Mouse (Mus musculus) cerebellum, adult 18-20 months (tissue): ENCODE measurements around the gene Gna15.
A peak's percentile ranks its signal among the peaks of the same experiment; 100 is the strongest.

ENCODE experiments used
- DNase-seq, 2 experiments: peaks; one replicate each; pipeline ENCODE4 v3.0.0; 2021

Gene Gna15

DNA sequence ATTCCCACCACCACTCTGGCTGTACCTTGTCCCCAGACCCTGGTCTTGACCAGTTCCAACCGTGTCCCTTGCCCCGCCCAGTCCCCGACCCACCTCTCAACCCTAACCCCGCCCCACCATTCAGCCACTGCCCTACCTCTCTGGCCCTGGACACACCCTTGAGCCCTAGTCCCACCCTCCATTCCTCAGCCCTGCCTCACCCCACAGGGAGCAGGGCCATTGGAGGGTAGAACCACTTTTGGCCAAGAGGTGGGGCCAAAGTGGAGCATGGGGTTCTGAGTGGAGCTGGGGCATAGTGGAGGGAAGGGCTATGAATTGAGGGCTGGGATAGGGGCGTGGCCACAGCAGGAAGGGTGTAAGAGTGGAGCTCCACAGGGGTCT is 58.8 kb downstream of the Gna15 start:
- DNase-seq: no peak

DNA sequence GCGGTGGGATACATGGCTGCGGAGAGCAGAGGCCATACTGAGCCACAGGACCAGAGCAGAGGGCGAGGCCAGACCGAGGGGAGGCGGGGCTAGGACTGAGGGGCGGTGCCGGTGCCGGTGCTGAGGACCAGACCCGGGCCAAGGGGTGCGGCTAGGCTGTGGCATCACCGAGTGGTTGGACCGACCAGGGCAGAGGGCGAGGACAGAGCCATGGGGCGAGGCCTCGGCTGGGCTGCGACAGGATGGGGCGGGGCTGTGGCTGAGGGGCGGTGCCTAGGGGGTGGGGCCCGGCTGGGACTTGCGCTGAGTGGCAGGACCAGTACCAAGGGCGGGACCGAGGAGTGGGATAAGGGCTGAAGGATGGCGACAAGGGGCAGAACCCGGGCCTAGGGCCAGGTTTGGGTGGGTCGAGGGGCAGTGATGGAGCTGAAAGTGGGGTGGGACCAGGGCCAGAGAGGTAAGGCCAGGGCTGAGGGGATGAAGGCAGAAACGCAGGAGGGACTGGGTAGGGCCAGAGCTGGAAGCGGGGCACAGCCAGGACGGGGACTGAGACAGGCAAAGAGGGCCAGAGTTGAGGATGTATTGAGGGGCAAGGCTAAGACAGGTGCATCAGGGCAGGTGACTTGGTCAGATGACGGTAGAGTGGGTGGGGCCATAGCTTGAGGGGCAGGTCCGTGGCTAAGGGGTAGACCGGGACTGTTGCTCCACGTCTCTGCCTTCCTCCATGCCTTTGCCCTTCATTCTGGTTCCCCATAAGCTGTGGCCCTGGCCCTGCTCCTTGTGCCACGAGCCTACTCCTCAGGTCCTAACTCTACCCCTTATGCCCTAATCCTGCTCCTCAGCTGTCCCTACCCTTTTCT is 59.4 kb downstream of the Gna15 start:
- peak; percentile 48 to 55 for DNase-seq

DNA sequence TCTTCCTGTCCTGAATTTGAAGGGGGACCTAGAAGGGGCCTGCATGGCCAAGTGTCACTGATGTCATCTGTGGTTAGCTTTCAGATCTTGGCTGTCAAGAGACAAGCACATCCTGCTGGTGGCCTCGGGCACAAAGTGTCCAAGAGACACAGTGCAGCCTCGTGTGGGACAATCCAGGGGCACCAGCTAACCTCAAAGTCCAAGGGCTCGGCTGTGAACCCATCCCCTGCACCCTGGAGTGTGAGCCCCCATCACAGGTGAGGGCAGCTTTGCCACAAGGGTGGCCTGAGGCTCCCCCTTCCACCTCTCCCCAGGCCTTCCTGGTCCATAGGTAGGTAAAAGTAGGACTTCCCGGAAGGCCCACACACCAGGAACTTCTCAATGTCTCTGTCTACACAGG is 60.5 kb downstream of the Gna15 start:
- DNase-seq: no peak

DNA sequence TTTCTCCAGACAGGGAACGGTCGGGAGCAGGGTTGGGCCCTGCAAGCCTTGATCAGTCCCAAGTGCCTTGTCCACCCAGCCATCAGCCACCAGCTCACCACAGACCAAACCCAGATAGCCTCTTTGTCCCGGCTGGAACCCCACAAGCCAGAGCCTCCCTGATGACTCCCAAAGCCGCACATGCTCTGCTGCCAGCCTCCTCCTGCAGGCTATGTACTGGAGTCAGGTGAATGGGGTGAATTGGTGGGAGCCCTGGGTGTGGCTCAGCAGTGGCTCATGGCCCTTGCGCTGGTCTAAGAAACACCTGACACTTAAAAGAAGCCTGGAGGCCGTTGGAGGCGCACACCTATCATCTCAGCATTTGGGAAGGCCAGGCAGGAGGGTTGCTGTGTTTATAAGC is 61.1 kb downstream of the Gna15 start:
- no peak for DNase-seq

DNA sequence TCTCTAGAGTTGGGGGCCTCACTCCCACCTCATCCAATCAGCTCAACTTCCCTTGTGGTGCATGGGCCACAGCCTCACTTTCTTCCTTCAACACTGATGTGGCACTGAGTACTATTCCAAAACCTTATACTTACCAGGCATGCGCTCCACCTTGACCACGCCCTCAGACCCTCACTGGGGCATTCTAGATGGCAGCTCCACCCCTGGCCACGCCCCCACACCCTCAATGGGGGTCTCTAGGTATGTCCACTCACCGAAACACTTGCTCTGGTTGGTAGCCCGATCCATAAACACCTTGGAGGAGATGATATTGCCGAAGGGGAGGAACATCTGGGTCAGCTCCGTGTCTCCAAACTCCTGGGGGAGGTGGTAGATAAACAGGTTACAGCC is 61.6 kb downstream of the Gna15 start:
- DNase-seq: no peak

DNA sequence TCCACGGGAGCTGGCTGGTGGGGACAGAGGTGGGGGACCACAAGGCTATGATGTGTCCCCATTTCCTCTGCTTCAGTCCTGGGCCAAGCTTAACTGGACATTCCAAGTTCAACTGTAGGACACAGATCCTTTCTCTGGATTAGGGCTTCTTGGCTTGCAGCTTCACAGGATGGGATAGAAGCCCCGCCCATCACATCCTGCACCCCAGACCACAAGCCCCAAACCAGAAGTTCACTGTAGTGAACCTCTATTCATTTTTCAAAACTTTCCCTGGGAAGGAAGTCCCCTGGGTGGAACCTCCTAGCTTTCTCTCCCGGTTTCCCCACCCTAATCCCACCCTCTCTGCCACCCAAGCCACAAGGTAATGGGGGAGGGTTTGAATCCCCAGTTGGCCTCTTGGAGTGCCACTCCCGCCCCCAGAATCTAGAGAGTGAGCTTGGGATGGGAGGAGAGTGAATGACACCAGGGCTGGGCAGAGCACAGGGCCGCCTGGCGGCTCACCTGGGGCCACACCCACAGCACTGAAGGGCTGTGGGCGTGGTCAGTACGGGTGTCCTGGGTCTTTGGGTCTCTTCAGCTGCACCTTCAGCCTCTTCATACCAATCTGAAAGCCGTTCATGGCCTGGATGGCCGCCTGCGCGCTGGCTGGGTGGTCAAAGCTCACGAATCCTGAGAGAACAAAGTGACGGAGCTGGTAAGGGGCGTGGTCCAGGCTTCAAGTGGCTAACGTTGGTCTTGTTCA is 62.2 kb downstream of the Gna15 start:
- no peak for DNase-seq

DNA sequence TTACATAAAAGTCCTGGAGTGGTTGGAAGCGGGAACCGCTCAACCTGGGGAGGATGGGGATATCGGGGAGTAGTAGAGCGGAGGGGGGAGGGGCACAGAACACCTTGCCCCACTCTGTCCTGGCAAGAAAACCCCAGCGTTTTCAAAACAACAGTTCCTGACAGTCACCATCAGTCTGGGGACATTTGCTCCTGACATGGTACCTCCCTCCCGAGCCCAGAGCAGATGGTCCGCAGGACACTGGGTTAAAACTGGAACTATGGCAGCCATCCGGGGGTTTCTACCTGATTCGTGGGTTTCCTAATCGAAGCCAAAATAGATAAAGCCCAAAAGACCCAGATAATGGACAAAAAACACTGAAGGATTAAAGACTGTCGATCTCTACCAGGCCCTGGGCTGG is 63.1 kb downstream of the Gna15 start:
- no peak for DNase-seq

DNA sequence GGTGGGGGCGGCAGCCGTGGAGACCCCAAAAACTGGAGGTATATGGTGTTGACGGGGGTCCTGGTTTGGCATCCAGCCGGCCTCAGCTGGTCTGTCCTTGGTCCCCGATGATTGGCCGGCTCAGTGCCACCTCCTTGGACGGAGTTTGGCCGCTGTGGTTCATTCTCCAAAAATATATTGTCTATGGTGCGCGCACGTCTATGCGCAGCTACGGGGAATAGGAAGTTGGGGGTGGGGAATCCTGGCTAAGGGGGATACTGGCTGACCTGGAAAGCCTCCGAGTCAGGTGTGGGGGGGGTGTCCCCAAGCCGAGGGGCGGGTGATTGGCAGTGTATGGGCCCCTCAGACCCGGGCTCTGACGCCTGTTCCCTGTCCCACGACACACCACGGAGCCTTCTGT is 63.6 kb downstream of the Gna15 start:
- no peak for DNase-seq

DNA sequence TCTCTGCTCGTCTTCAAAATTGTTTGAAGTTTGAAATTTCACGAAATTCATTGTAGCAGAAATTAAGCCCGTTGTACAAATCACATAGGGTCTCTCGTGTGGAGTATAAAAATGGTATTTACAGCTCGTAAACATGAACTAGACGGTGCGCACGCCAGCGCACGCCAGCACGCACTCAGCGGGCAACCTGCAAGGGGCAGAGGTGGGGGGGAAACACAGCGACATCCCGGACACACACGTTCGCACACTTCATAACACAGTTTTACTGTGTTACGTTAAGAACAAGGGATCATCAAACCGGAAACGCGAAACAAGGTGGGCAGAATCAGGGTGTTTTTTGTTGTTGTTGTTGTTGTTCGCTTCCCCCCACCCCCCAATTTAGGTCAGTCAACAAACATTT is 64.6 kb downstream of the Gna15 start:
- DNase-seq: no peak

DNA sequence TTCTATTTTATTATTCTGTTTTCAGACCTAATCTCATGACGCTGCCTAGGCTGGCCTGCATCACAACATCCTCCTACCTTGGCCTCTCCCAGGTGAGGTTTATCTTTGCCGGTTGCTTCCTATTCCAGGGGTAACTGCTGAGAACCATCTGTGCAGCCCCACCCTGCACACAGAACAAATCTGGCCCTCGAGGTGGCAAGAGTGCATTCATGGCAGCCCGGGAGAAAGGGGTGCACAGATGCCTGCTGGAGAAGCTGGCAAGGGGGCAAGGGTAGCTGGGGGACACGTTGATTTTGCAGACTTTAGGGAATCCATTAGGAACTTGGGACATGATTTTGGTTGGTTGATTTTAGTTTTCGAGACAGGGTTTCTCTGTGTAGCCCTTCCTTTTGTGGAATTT is 65.8 kb downstream of the Gna15 start:
- no peak for DNase-seq

DNA sequence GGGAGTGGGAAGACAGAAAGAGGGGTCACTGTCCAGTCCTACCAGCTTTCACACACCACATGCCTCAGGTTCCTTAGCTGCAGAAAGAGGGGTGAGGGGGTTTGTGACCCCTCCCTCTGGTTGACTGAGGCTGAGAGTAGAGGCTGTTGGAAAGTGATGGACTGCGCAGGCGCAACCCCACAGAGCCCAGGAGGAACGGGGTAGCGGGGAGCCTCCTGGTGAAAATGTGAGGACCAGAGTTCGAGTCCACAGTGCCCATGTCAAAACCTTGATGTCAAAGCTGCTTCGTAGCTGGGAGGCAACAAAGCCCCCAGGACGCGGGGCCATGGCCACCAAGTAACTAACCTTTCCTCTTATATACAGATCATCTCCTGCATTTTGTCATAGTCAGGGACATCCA is 66.4 kb downstream of the Gna15 start:
- DNase-seq: no peak

DNA sequence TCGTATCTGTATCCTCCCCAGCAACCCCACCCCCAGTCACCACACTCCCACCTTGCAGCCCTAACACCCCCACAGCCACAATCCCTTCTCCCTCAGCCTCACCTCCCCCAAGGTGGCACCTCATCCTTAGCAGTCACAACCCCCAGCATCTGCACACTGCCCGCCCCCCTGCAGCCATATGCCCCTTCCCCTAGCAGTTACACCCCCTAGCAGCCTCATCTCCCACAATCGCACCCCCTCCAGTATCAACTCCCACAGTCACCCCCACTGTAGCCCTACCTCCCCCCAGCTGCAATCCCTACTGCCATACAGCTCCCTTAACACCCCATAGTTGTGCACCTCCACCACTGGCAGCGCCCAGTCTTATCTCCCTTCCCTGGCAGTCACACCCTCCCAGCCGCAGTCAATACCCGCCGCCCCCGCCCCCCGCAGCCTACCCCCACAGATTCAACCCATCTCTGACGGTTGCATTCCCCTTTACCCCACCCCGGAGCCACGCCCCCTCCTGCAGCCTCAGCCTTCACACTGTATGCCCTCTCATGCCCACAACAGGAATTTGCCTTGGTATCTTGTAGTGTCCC is 67.0 kb downstream of the Gna15 start:
- no peak for DNase-seq

DNA sequence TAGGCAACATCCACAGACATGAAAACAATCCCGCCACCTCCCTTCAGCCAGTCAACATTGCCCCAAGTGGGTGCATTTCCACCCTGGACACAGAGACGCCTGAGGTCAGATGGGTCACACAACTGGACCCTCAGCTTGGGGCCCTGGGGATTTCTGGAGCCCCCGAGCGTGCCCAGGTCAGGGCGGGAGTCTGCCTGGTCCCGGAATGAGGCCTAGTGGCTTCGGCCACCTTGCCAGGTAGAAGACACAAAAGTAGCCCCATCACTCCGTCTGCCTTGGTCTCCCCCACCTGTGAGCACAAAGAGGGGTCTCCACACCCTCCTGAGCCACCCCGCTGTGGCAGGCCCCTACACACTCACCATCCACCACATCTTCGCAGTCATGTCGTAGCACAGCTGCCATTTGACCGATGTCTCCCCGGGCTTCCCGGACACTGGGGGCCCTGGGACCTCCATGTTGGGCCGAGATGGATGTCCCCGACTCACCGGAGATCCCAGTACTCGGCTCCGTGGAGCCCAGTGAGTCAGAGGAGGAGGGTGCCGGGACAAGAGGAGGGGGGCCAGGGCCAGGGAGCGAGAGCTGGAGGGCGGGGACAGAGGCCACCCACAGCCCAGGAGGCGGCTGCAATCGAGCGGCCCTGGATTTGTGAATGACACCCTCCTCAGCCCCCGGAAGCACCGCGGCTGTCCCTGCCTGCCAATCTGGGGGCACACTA is 68.7 kb downstream of the Gna15 start, which contains the start of gene Nfic:
Gene Nfic (minus strand): TSS at position 455 of the 715 bp plus-strand sequence.
- no peak for DNase-seq

DNA sequence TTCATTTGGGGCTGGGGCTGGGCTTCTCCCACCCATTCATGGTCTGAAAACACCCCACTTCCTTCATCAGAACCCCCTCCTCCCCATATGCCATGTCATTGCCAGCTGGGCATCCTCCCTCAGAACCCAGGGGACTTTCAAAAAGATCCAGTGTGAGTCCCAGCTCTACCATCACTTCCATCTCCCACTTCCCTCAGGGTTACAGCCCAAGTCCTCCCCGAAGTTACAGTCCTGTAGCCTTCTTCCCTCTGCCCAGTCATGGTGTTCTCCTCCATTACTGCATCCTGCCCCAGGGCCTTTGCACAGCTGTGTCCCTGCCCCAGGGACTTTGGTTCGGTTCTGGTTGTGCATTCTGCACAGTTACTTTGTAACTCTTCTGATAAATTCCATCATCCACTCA is 69.9 kb downstream of the Gna15 start:
- DNase-seq: no peak

DNA sequence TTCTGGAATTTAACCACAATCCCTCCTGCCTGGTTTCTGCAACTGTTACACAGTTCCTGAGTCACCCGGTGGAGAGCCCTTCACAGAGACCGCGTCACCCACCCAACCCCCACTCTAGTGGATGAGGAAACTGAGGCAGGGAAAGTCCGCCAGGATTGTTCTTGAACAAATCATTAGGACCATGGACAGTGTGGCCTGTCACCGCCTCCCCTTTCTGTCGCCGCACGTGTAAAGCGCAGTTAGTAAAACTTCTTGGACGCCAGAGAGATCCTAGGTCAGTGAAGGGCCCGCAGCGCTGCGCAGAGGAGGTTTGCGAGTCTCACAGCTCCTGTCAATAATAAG is 71.1 kb downstream of the Gna15 start:
- no peak for DNase-seq
